Mouse (Mus musculus) liver, embryonic 14.5 days (tissue): ENCODE results near the gene Crlf3. TPM values are rescaled to one million over a fixed set of nuclear protein-coding genes. Genes with fewer than 3 reads are reported as not detected.
A peak's percentile ranks its signal among the peaks of the same experiment; 100 is the strongest.

Experiments used
- ATAC-seq: fragments of 200-750 bp; cut with Nextera tagmentation; 2 replicates; pipeline ENCODE4 v1.8.0; 2017; ENCODE audit warnings: moderate number of reproducible peaks, mild to moderate bottlenecking, moderate library complexity; ENCODE audit not compliant: insufficient read depth
- DNase-seq, 3 experiments: peaks; one replicate each; pipeline ENCODE4 v3.0.0-alpha.2; 2012 to 2013; ENCODE audit warnings: low read depth in 3 of 3, low spot score in 3 of 3
- H3K27ac ChIP-seq: fragments of 300-500 bp; sonication (generic); 2 replicates; pipeline ENCODE4 v1.5.1; 2014; ENCODE audit warnings: moderate library complexity, mild to moderate bottlenecking, control low read depth, inconsistent platforms
- H3K27me3 ChIP-seq: fragments of 300-500 bp; sonication (generic); 2 replicates; pipeline ENCODE4 v1.6.1; 2014; ENCODE audit warnings: mild to moderate bottlenecking, low read length, moderate library complexity; ENCODE audit not compliant: control insufficient read depth, insufficient read depth
- H3K36me3 ChIP-seq: fragments of 300-500 bp; sonication (generic); replicated peaks from 2 replicates; pipeline ENCODE4 v1.6.1; 2014; ENCODE audit warnings: low read depth; ENCODE audit not compliant: control insufficient read depth, insufficient read depth
- H3K4me1 ChIP-seq, 2 experiments: fragments of 200-500 bp in 1 of 2; fragments of 300-500 bp in 1 of 2; sonication (generic) in 1 of 2; replicated peaks; 2 replicates each; pipeline ENCODE4 v1.6.1; 2012 to 2014; ENCODE audit warnings: antibody characterized with exemption in 1 of 2, inconsistent platforms in 1 of 2, low read length in 1 of 2; ENCODE audit not compliant: control insufficient read depth in 2 of 2, insufficient read depth in 2 of 2
- H3K4me2 ChIP-seq: fragments of 300-500 bp; sonication (generic); 2 replicates; pipeline ENCODE4 v1.6.1; 2014; ENCODE audit warnings: low read depth, mild to moderate bottlenecking, control low read depth, moderate library complexity
- H3K4me3 ChIP-seq, 2 experiments: fragments of 200-500 bp in 1 of 2; fragments of 300-500 bp in 1 of 2; sonication (generic) in 1 of 2; 2 replicates each; pipeline ENCODE4 v1.5.1; 2012 to 2014; ENCODE audit warnings: low read depth in 2 of 2, low read length in 2 of 2, mild to moderate bottlenecking in 2 of 2, control low read depth in 1 of 2, inconsistent platforms in 1 of 2, moderate library complexity in 1 of 2; ENCODE audit not compliant: insufficient read depth in 1 of 2
- H3K9ac ChIP-seq: fragments of 300-500 bp; sonication (generic); replicated peaks from 2 replicates; pipeline ENCODE4 v1.6.1; 2014; ENCODE audit warnings: mild to moderate bottlenecking, control low read depth, moderate library complexity
- H3K9me3 ChIP-seq: fragments of 300-500 bp; sonication (generic); 2 replicates; pipeline ENCODE4 v1.6.1; 2016; ENCODE audit warnings: low read length, mixed read lengths; ENCODE audit not compliant: control insufficient read depth
- CTCF ChIP-seq: IDR thresholded peaks from 2 replicates; pipeline ENCODE4 v1.5.1; 2016; ENCODE audit warnings: antibody characterized with exemption, low read depth, control low read depth
- EP300 ChIP-seq: IDR thresholded peaks from 2 replicates; pipeline ENCODE4 v1.6.1; 2016; ENCODE audit warnings: antibody characterized with exemption, low read depth
- WGBS: fragments of 180-500 bp; shearing (Covaris S2); extraction: QIAGEN DNeasy Blood & Tissue Kit; methylation state at CpG from one replicate; pipeline ENCODE4 v1.1.7; 2014; ENCODE audit not compliant: insufficient replicate concordance; 5-methylcytosine and 5-hydroxymethylcytosine counted together
- polyA plus RNA-seq, 2 experiments: library from polyadenylated mRNA; depleted of rRNA in 1 of 2; stranded (reverse) in 1 of 2; unstranded in 1 of 2; fragments of >200 nt; fragmentation: Nextera tagmentation in 1 of 2; extraction: Ambion mirVana in 1 of 2; gene quantifications; 2 replicates each; pipeline versions ENCODE4 v1.2.1 to v1.2.3; 2012 to 2014

Crlf3 gene
- polyA plus RNA-seq, 2 experiments = 49.4 to 81.1 TPM

GRCm38 (mm10) chr11:80085356-80086055, 4.7 kb upstream of the Crlf3 start:
- peaks cover 15 to 26% of the 10 kb centered on the region in 2 experiments for H3K4me1 ChIP-seq

GRCm38 (mm10) chr11:80081786-80082319, 1.1 kb upstream of the Crlf3 start:
- no peak for DNase-seq
- no peak for TF ChIP-seq EP300
- TF ChIP-seq CTCF = no peak
- WGBS = 19% methylated on average over 7 of the region's 7 CpGs
- Histone ChIP-seq H3K4me3 (peak overlapping the region; percentile 89 to 99), H3K4me1 (peaks cover 26 to 28% of the 10 kb centered on the region in 2 experiments), H3K4me2 (peak overlapping the region; percentile 86), H3K9me3 (no peaks in the 10 kb centered on the region), H3K27me3 (no peaks in the 10 kb centered on the region), H3K36me3 (peaks cover 18% of the 10 kb centered on the region), H3K27ac (peak overlapping the region; percentile 97), H3K9ac (peak overlapping the region; percentile 97)
- no peak for ATAC-seq

More at GRCm38 (mm10) chr11:80085356-80086055, 4.7 kb upstream of the Crlf3 start:
- DNase-seq (no peak), ATAC-seq (no peak)
- no peaks in the 10 kb centered on the region for H3K27me3 ChIP-seq
- no peak for TF ChIP-seq CTCF
- no peak for TF ChIP-seq EP300
- H3K4me3 ChIP-seq = no peak overlapping the region
- no peak overlapping the region for H3K4me2 ChIP-seq
- no peaks in the 10 kb centered on the region for H3K9me3 ChIP-seq
- no peak overlapping the region for H3K9ac ChIP-seq
- H3K36me3 ChIP-seq = no peaks in the 10 kb centered on the region
- WGBS = 50% methylated on average over 6 of the region's 6 CpGs
- no peak overlapping the region; the same call in 1 of the 2 replicates for H3K27ac ChIP-seq

- Histone ChIP-seq H3K27ac (peak overlapping the region; percentile 97), H3K36me3 (peaks cover 22% of the 10 kb centered on the region), H3K4me2 (peak overlapping the region; percentile 86), H3K9ac (peak overlapping the region; percentile 97), H3K9me3 (no peaks in the 10 kb centered on the region), H3K27me3 (no peaks in the 10 kb centered on the region), H3K4me3 (peak overlapping the region; percentile 89 to 99), H3K4me1 (peaks cover 26% of the 10 kb centered on the region in 2 experiments)
- ATAC-seq = peak; percentile 25; the same call in 1 of the 2 replicates
- TF ChIP-seq CTCF = no peak
- TF ChIP-seq EP300 = no peak
- no peak for DNase-seq
- under 1% methylated on average over 32 of the region's 32 CpGs for WGBS
Observed at GRCm38 (mm10) chr11:80080381-80080825, 388 bp downstream of the Crlf3 start.

GRCm38 (mm10) chr11:80079751-80080150, 1.0 kb downstream of the Crlf3 start:
- DNase-seq = peak in 2 of 3 experiments; percentile 56 to 64
- Histone ChIP-seq H3K27ac (peak overlapping the region; percentile 97), H3K36me3 (peaks cover 26% of the 10 kb centered on the region), H3K4me2 (peak overlapping the region; percentile 86), H3K4me1 (peaks cover 26% of the 10 kb centered on the region in 2 experiments), H3K27me3 (no peaks in the 10 kb centered on the region), H3K4me3 (peak overlapping the region; percentile 89 to 99), H3K9ac (peak overlapping the region; percentile 97), H3K9me3 (no peaks in the 10 kb centered on the region)
- ATAC-seq = no peak
- 8% methylated on average over 6 of the region's 6 CpGs for WGBS
- TF ChIP-seq CTCF (no peak), EP300 (peak; percentile 77)

GRCm38 (mm10) chr11:80078831-80079230, 2.0 kb downstream of the Crlf3 start:
- Histone ChIP-seq H3K4me2 (peak overlapping the region; percentile 86), H3K4me1 (peaks cover 26% of the 10 kb centered on the region in 2 experiments), H3K9me3 (no peaks in the 10 kb centered on the region), H3K27ac (peak overlapping the region; percentile 68), H3K36me3 (peaks cover 31% of the 10 kb centered on the region), H3K4me3 (peak overlapping the region; percentile 89 to 99; a peak in 3 of 4 replicates), H3K9ac (peak overlapping the region; percentile 60), H3K27me3 (no peaks in the 10 kb centered on the region)
- no peak for TF ChIP-seq EP300
- TF ChIP-seq CTCF = no peak
- ATAC-seq (no peak), DNase-seq (no peak)
- 26% methylated on average over 1 of the region's 1 CpGs for WGBS
